Mouse (Mus musculus) forebrain, embryonic 15.5 days (tissue): ENCODE measurements at regions not wholly inside any gene's neighbourhood (a gene's known extent, or its start where the extent isn't known, plus 50 kb on each side); places are given as distances from the start of the nearest gene placed in this dataset.

Experiments used
- ATAC-seq: fragments of 200-750 bp; cut with Nextera tagmentation; replicated peaks from 2 replicates; pipeline ENCODE4 v1.8.0; 2017; ENCODE audit warnings: mild to moderate bottlenecking, moderate TSS enrichment, moderate library complexity
- H3K27ac ChIP-seq: fragments of 300-500 bp; sonication (generic); replicated peaks from 2 replicates; pipeline ENCODE4 v1.5.1; 2015; ENCODE audit warnings: mild to moderate bottlenecking, inconsistent platforms
- H3K27me3 ChIP-seq: fragments of 300-500 bp; sonication (generic); 2 replicates; pipeline ENCODE4 v1.6.1; 2015; ENCODE audit warnings: inconsistent platforms
- H3K36me3 ChIP-seq: fragments of 300-500 bp; sonication (generic); 2 replicates; pipeline ENCODE4 v1.6.1; 2015; ENCODE audit warnings: mild to moderate bottlenecking, inconsistent platforms
- H3K4me1 ChIP-seq: fragments of 300-500 bp; sonication (generic); 2 replicates; pipeline ENCODE4 v1.6.1; 2015; ENCODE audit warnings: inconsistent platforms
- H3K4me2 ChIP-seq: fragments of 300-500 bp; sonication (generic); replicated peaks from 2 replicates; pipeline ENCODE4 v1.6.1; 2015; ENCODE audit warnings: mild to moderate bottlenecking, inconsistent platforms
- H3K4me3 ChIP-seq: fragments of 300-500 bp; sonication (generic); 2 replicates; pipeline ENCODE4 v1.5.1; 2015; ENCODE audit warnings: mild to moderate bottlenecking, inconsistent platforms
- H3K9ac ChIP-seq: fragments of 300-500 bp; sonication (generic); replicated peaks from 2 replicates; pipeline ENCODE4 v1.6.1; 2015; ENCODE audit warnings: mild to moderate bottlenecking, inconsistent platforms
- H3K9me3 ChIP-seq: fragments of 300-500 bp; sonication (generic); 2 replicates; pipeline ENCODE4 v1.6.1; 2016; ENCODE audit warnings: inconsistent platforms
- WGBS: fragments of 180-500 bp; shearing (Covaris S2); methylation state at CpG from one replicate; pipeline ENCODE4 v1.1.7; 2015; ENCODE audit warnings: mixed read lengths; 5-methylcytosine and 5-hydroxymethylcytosine counted together

- no peaks in the 10 kb centered on the region for H3K36me3 ChIP-seq
- no peak overlapping the region for H3K4me2 ChIP-seq
- no peaks in the 10 kb centered on the region for H3K27me3 ChIP-seq
- H3K9me3 ChIP-seq, result no peaks in the 10 kb centered on the region
- H3K4me1 ChIP-seq, result peaks cover 14% of the 10 kb centered on the region
- no peak overlapping the region for H3K9ac ChIP-seq
- 0 out of 2 replicates have a peak, but pooled peaks have one; percentile 38 for ATAC-seq
- H3K27ac ChIP-seq, result no peak overlapping the region
- WGBS, result 28% methylated on average over 1 of the region's 1 CpGs
- no peak overlapping the region for H3K4me3 ChIP-seq
Measured at GRCm38 (mm10) chr19:14035371-14035770, 122.0 kb downstream of the Olfr1505 start.

GRCm38 (mm10) chr19:14035785-14036184, 122.5 kb downstream of the Olfr1505 start:
- no peak overlapping the region for H3K27ac ChIP-seq
- H3K9me3 ChIP-seq, result no peaks in the 10 kb centered on the region
- peaks cover 14% of the 10 kb centered on the region for H3K4me1 ChIP-seq
- no peak overlapping the region for H3K4me3 ChIP-seq
- ATAC-seq, result no peak
- 58% methylated on average over 1 of the region's 1 CpGs for WGBS
- no peaks in the 10 kb centered on the region for H3K27me3 ChIP-seq
- H3K9ac ChIP-seq, result no peak overlapping the region
- H3K36me3 ChIP-seq, result no peaks in the 10 kb centered on the region
- H3K4me2 ChIP-seq, result no peak overlapping the region

GRCm38 (mm10) chr19:14036750-14037149, 123.4 kb downstream of the Olfr1505 start:
- Histone ChIP-seq H3K27me3 (no peaks in the 10 kb centered on the region), H3K9ac (no peak overlapping the region), H3K4me1 (peaks cover 14% of the 10 kb centered on the region), H3K4me2 (no peak overlapping the region), H3K9me3 (no peaks in the 10 kb centered on the region), H3K4me3 (no peak overlapping the region), H3K36me3 (no peaks in the 10 kb centered on the region), H3K27ac (no peak overlapping the region)
- 17% methylated on average over 1 of the region's 1 CpGs for WGBS
- ATAC-seq, result no peak

DNA sequence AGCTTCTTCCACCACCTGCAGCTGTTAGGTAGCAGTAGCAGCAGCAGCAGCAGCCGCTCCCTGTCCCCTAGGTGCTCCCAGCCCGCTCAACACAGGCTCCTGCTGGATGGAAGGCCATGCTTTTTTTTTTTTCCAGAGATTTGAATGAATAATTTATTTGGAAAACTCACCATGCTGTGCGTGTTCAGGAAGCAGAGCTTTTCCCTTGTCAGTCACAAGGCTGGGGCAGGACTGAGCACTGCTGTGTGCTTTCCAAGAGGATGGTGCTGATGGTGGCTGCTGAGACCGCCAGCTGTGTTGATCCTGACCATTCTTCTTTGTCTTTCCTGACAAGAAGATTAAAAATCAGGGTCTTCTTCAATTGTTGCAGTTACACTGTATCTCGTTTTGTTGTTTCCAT, 129.4 kb downstream of the Olfr1505 start:
- H3K27me3 ChIP-seq, result no peaks in the 10 kb centered on the region
- no peaks in the 10 kb centered on the region for H3K4me1 ChIP-seq
- no peak overlapping the region for H3K4me2 ChIP-seq
- no peak for ATAC-seq
- H3K36me3 ChIP-seq, result no peaks in the 10 kb centered on the region
- H3K9ac ChIP-seq, result no peak overlapping the region
- no peak overlapping the region for H3K4me3 ChIP-seq
- WGBS, result 48% methylated on average over 5 of the region's 5 CpGs
- no peaks in the 10 kb centered on the region for H3K9me3 ChIP-seq
- no peak overlapping the region for H3K27ac ChIP-seq

- Histone ChIP-seq H3K9ac (no peak overlapping the region), H3K4me2 (no peak overlapping the region), H3K9me3 (no peaks in the 10 kb centered on the region), H3K27ac (no peak overlapping the region), H3K4me1 (no peaks in the 10 kb centered on the region), H3K4me3 (no peak overlapping the region), H3K36me3 (no peaks in the 10 kb centered on the region), H3K27me3 (no peaks in the 10 kb centered on the region)
- 59% methylated on average over 2 of the region's 2 CpGs for WGBS
- no peak for ATAC-seq
Measured at GRCm38 (mm10) chr19:14045456-14045855, 132.1 kb downstream of the Olfr1505 start.

DNA sequence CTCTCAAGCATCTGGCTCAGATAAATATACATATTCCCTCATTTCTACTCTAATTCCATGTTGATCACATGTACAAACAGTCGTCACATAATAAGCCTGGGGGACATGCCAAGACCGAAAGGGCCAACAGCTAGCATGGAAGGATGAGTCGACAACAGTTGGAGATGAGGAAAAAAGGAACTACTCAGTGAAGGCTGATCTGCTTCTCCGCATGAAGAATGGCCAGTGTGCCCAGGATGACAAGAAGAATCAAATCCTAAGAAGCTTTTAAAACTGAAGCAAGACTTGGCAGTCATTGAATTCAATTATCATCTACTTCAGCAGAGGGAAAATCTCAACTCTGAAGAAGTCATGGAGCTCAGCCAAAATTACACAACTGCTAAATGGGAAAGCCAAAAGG, 138.7 kb downstream of the Olfr1505 start:
- Histone ChIP-seq H3K9ac (no peak overlapping the region), H3K4me3 (no peak overlapping the region), H3K27ac (no peak overlapping the region), H3K36me3 (no peaks in the 10 kb centered on the region), H3K4me2 (no peak overlapping the region), H3K4me1 (no peaks in the 10 kb centered on the region), H3K27me3 (no peaks in the 10 kb centered on the region), H3K9me3 (no peaks in the 10 kb centered on the region)
- no peak for ATAC-seq
- 71% methylated on average over 4 of the region's 4 CpGs for WGBS

DNA sequence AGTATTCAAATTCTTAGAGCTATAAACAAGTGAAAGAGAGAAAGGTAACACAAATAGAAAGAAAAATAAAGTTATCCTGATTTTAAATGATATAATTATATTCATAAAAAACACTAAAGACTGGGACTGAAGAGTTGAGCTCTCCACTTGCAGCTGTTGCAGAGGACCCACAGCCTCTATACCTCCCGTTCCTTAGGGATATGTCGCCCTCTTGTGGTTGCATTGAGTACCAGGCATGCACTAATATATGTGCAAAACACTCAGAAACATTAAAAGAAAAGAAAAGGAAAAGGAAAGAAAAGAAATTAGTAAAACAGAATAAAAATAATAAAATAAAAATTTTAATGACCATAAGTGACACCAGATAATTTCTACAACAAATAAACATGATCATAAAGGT, 167.2 kb downstream of the Olfr1505 start:
- no peak overlapping the region for H3K4me3 ChIP-seq
- H3K36me3 ChIP-seq, result no peaks in the 10 kb centered on the region
- 17% methylated on average over 2 of the region's 2 CpGs for WGBS
- no peaks in the 10 kb centered on the region for H3K4me1 ChIP-seq
- no peak overlapping the region for H3K27ac ChIP-seq
- no peak for ATAC-seq
- H3K27me3 ChIP-seq, result no peaks in the 10 kb centered on the region
- no peak overlapping the region for H3K9ac ChIP-seq
- H3K9me3 ChIP-seq, result peaks cover 4% of the 10 kb centered on the region; the same call in 1 of the 2 replicates
- no peak overlapping the region for H3K4me2 ChIP-seq

- Histone ChIP-seq H3K4me1 (no peaks in the 10 kb centered on the region), H3K36me3 (no peaks in the 10 kb centered on the region), H3K27me3 (no peaks in the 10 kb centered on the region), H3K4me3 (no peak overlapping the region), H3K4me2 (no peak overlapping the region), H3K27ac (no peak overlapping the region), H3K9ac (no peak overlapping the region), H3K9me3 (peaks cover 4% of the 10 kb centered on the region; the same call in 1 of the 2 replicates)
- no peak for ATAC-seq
- 94% methylated on average over 3 of the region's 3 CpGs for WGBS
Measured at GRCm38 (mm10) chr19:14084726-14085125, 171.4 kb downstream of the Olfr1505 start.

DNA sequence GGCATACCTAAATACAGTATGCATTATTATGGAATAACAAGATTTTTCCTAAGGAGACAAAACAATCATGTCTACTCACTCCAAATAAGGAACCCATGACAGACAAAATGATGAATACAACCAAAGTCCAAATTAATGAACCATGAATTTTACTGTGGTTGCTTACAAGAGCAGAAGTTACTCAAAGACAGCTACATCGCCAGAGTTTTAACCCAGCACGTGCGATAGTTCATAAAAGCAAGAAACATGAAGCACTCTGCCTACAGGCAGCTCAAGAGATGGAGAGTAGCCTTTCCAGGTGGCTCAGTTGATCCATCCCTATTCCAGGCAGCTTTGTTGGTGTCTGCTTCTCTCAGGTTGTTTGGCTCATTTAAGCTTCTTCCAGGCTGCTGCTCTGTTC, 176.8 kb downstream of the Olfr1505 start:
- no peak overlapping the region for H3K4me2 ChIP-seq
- 89% methylated on average over 3 of the region's 3 CpGs for WGBS
- H3K27me3 ChIP-seq, result no peaks in the 10 kb centered on the region
- H3K9ac ChIP-seq, result no peak overlapping the region
- H3K4me1 ChIP-seq, result no peaks in the 10 kb centered on the region
- H3K9me3 ChIP-seq, result no peaks in the 10 kb centered on the region
- H3K27ac ChIP-seq, result no peak overlapping the region
- no peak for ATAC-seq
- H3K4me3 ChIP-seq, result no peak overlapping the region
- H3K36me3 ChIP-seq, result no peaks in the 10 kb centered on the region

DNA sequence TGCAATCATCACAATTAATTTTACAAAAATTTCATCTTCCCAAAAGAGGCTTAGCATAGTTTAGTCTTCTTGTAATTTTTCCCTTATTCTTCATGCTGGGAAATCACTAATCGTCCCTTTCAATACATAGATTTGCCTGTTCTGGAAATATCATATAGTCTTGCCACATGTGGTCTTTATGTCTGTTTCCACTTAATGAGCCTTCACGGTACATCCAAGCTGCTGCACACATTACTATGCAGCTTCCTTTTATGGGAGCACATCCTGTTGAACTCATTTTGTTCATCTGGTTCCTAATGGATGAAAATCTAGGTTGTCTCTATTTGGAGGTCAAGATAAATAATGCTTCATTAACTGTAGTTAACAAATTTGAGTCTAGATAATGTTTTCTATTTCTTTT, 180.9 kb downstream of the Olfr1505 start:
- Histone ChIP-seq H3K4me3 (no peak overlapping the region), H3K36me3 (no peaks in the 10 kb centered on the region), H3K4me2 (no peak overlapping the region), H3K9me3 (no peaks in the 10 kb centered on the region), H3K27ac (no peak overlapping the region), H3K9ac (no peak overlapping the region), H3K27me3 (no peaks in the 10 kb centered on the region), H3K4me1 (0 out of 2 replicates have a peak, but pooled peaks cover 3% of the 10 kb centered on the region)
- ATAC-seq, result no peak
- WGBS, result 67% methylated on average over 2 of the region's 2 CpGs

GRCm38 (mm10) chr19:14096187-14096586, 182.9 kb downstream of the Olfr1505 start:
- 65% methylated on average over 5 of the region's 5 CpGs for WGBS
- no peaks in the 10 kb centered on the region for H3K36me3 ChIP-seq
- no peak overlapping the region for H3K9ac ChIP-seq
- H3K4me3 ChIP-seq, result no peak overlapping the region
- no peaks in the 10 kb centered on the region for H3K9me3 ChIP-seq
- H3K27me3 ChIP-seq, result no peaks in the 10 kb centered on the region
- ATAC-seq, result no peak
- no peak overlapping the region for H3K4me2 ChIP-seq
- 0 out of 2 replicates have a peak, but pooled peaks cover 3% of the 10 kb centered on the region for H3K4me1 ChIP-seq
- no peak overlapping the region for H3K27ac ChIP-seq

GRCm38 (mm10) chr19:14109091-14109490, 195.8 kb downstream of the Olfr1505 start:
- 74% methylated on average over 4 of the region's 4 CpGs for WGBS
- no peak for ATAC-seq
- no peak overlapping the region for H3K4me3 ChIP-seq

GRCm38 (mm10) chr19:14123348-14124113, 210.2 kb downstream of the Olfr1505 start:
- Histone ChIP-seq H3K9ac (no peak overlapping the region), H3K4me1 (peaks cover 12% of the 10 kb centered on the region), H3K9me3 (no peaks in the 10 kb centered on the region), H3K36me3 (no peaks in the 10 kb centered on the region), H3K4me2 (peak overlapping the region; percentile 17; the same call in 1 of the 2 replicates), H3K27me3 (no peaks in the 10 kb centered on the region), H3K4me3 (no peak overlapping the region), H3K27ac (no peak overlapping the region)
- 7% methylated on average over 8 of the region's 8 CpGs for WGBS
- 0 out of 2 replicates have a peak, but pooled peaks have one; percentile 26 for ATAC-seq

More at GRCm38 (mm10) chr19:14109091-14109490, 195.8 kb downstream of the Olfr1505 start:
- H3K27ac ChIP-seq, result no peak overlapping the region
- no peaks in the 10 kb centered on the region for H3K4me1 ChIP-seq
- H3K9ac ChIP-seq, result no peak overlapping the region
- H3K9me3 ChIP-seq, result no peaks in the 10 kb centered on the region
- H3K27me3 ChIP-seq, result no peaks in the 10 kb centered on the region
- no peaks in the 10 kb centered on the region for H3K36me3 ChIP-seq
- H3K4me2 ChIP-seq, result no peak overlapping the region
